19 mouse cellular contexts compared by ENCODE assay signal in the genomic region with DNA sequence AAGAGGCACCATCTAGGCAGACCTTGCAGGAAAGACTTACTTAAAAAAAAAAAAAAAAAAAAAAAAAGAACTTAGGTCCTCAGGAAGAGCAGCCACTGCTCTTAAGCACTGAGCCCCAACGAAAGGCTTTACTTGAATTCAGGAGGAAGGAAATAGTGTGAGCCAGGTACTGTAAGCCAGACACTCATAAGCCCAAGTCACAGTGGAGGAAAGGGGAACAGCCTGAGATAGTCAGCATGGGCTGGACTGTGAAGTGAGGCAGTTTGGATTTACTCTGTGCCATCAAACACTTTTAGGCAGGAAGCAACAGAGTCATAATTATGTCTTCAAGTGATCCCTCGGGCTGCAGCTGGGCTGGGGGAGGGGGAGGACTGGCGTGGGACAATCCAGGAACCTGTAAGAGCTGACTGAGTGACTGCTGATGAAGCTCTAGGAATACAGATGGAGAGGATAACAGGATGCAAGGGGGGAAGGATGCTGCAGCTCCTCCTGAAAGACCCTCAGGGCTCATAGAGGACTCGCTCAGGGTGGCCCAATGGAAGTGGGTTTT. TPM values are rescaled to one million over a fixed set of nuclear protein-coding genes. Genes with fewer than 3 reads are reported as not detected.
DNase-seq lines count a peak whose midpoint lies in the region; ATAC-seq lines count a peak whose summit lies in the region.
"Had no signal": no experiment of that assay in that cellular context is flagged by ENCODE, and none has a peak within 500 bp of the region (broad histone marks: within the 10 kb centered on the region; RNA-seq: fewer than 3 reads in every experiment).

No protein-coding gene starts in this region.

- peak; percentile 25 for DNase-seq in forebrain, embryonic 14.5 days (ENCODE audit: low spot score)
- no peak for DNase-seq in kidney, adult 18-20 months
- DNase-seq in MN1 (ENCODE audit: low spot score), result peak; percentile 9
- no peak for DNase-seq in spleen, postnatal 4 days (ENCODE audit: low spot score in 2 of 2)
- DNase-seq in ovary, adult 18-20 months (ENCODE audit: low spot score), result no peak
- DNase-seq: adrenal gland, postnatal 10 days; gastrocnemius, postnatal 36 days; layer of hippocampus, adult 9-11 months; thymus, postnatal 36 days had no signal

- WGBS in forebrain, embryonic 14.5 days, result 71% methylated on average over 4 of the region's 4 CpGs
- 62% methylated on average over 4 of the region's 4 CpGs for WGBS in forebrain, embryonic 12.5 days
- 30% methylated on average over 4 of the region's 4 CpGs for WGBS in kidney, embryonic 14.5 days

- no peaks in the 10 kb centered on the region for H3K36me3 ChIP-seq in forebrain, embryonic 14.5 days (ENCODE audit: control insufficient read depth, insufficient read depth, low read length)
- no peaks in the 10 kb centered on the region for H3K36me3 ChIP-seq in forebrain, embryonic 12.5 days (replicated peaks)
- no peaks in the 10 kb centered on the region for H3K36me3 ChIP-seq in kidney, embryonic 14.5 days (ENCODE audit: control insufficient read depth, insufficient read depth, low read length)
- H3K36me3 ChIP-seq: intestine, embryonic 15.5 days; midbrain, embryonic 12.5 days had no signal

- H3K27me3 ChIP-seq in forebrain, embryonic 14.5 days (replicated peaks; ENCODE audit: control insufficient read depth, insufficient read depth, low read length), result no peaks in the 10 kb centered on the region
- H3K27me3 ChIP-seq in forebrain, embryonic 12.5 days, result no peaks in the 10 kb centered on the region
- H3K27me3 ChIP-seq in kidney, embryonic 14.5 days (ENCODE audit: control insufficient read depth, insufficient read depth, low read length), result no peaks in the 10 kb centered on the region
- H3K27me3 ChIP-seq: intestine, embryonic 15.5 days; midbrain, embryonic 12.5 days had no signal

- H3K9me3 ChIP-seq in forebrain, embryonic 14.5 days (replicated peaks; ENCODE audit: control insufficient read depth, low read length), result no peaks in the 10 kb centered on the region
- no peaks in the 10 kb centered on the region for H3K9me3 ChIP-seq in forebrain, embryonic 12.5 days
- no peaks in the 10 kb centered on the region for H3K9me3 ChIP-seq in kidney, embryonic 14.5 days (ENCODE audit: control insufficient read depth, low read length)
- H3K9me3 ChIP-seq: intestine, embryonic 15.5 days; midbrain, embryonic 12.5 days had no signal

- no peak for ATAC-seq in forebrain, embryonic 14.5 days
- ATAC-seq in forebrain, embryonic 12.5 days (ENCODE audit: low FRiP score), result no peak
- ATAC-seq in kidney, embryonic 14.5 days (ENCODE audit: low FRiP score, low TSS enrichment), result 0 out of 2 replicates have a peak, but pooled peaks have one; percentile 28
- ATAC-seq in hematopoietic stem cell, adult 5-6 weeks (replicated peaks in 1 of 2; ENCODE audit: insufficient read depth in 1 of 2, low FRiP score in 2 of 2, low TSS enrichment in 1 of 2, low read depth in 1 of 2, poor library complexity in 2 of 2, severe bottlenecking in 2 of 2), result peak; percentile 77 to 91; a peak in 3 of 4 replicates
- ATAC-seq: forebrain, embryonic 16.5 days; intestine, embryonic 15.5 days had no signal

- no peak overlapping the region for H3K27ac ChIP-seq in forebrain, embryonic 14.5 days (ENCODE audit: low read depth, low read length)
- H3K27ac ChIP-seq in forebrain, embryonic 12.5 days, result no peak overlapping the region
- no peak overlapping the region for H3K27ac ChIP-seq in kidney, embryonic 14.5 days (ENCODE audit: low read depth, low read length)
- H3K27ac ChIP-seq: intestine, embryonic 15.5 days; midbrain, embryonic 12.5 days; stomach, postnatal 0 days had no signal

- H3K4me3 ChIP-seq in forebrain, embryonic 14.5 days (ENCODE audit: low read depth, low read length), result no peak overlapping the region
- H3K4me3 ChIP-seq in forebrain, embryonic 12.5 days (replicated peaks), result no peak overlapping the region
- no peak overlapping the region for H3K4me3 ChIP-seq in kidney, embryonic 14.5 days (ENCODE audit: low read length)
- H3K4me3 ChIP-seq: intestine, embryonic 15.5 days; midbrain, embryonic 12.5 days had no signal

- H3K4me2 ChIP-seq in forebrain, embryonic 14.5 days (ENCODE audit: low read length), result no peak overlapping the region
- no peak overlapping the region for H3K4me2 ChIP-seq in forebrain, embryonic 12.5 days
- H3K4me2 ChIP-seq in kidney, embryonic 14.5 days (replicated peaks; ENCODE audit: low read depth, low read length), result no peak overlapping the region
- H3K4me2 ChIP-seq: intestine, embryonic 15.5 days; liver, embryonic 11.5 days; midbrain, embryonic 12.5 days had no signal

- no peak overlapping the region for H3K9ac ChIP-seq in forebrain, embryonic 14.5 days (ENCODE audit: low read length)
- H3K9ac ChIP-seq in forebrain, embryonic 12.5 days, result no peak overlapping the region
- H3K9ac ChIP-seq in kidney, embryonic 14.5 days (ENCODE audit: low read depth, low read length), result no peak overlapping the region
- H3K9ac ChIP-seq: intestine, embryonic 15.5 days; midbrain, embryonic 12.5 days had no signal

- H3K4me1 ChIP-seq in forebrain, embryonic 14.5 days (ENCODE audit: control insufficient read depth, insufficient read depth, low read length), result no peaks in the 10 kb centered on the region
- peaks cover 3% of the 10 kb centered on the region; the same call in 1 of the 2 replicates for H3K4me1 ChIP-seq in forebrain, embryonic 12.5 days
- H3K4me1 ChIP-seq in kidney, embryonic 14.5 days (ENCODE audit: control insufficient read depth, insufficient read depth, low read length), result no peaks in the 10 kb centered on the region
- H3K4me1 ChIP-seq: intestine, embryonic 15.5 days; midbrain, embryonic 12.5 days had no signal

RNA-seq across cellular contexts. Expression of gene Gm49337, which starts 19.2 kb away (rescaled TPM):
- not detected in 2 replicates for polyA plus RNA-seq in forebrain, embryonic 14.5 days (2014; fragmentation: Nextera tagmentation; extraction: Ambion mirVana)
- polyA plus RNA-seq in forebrain, embryonic 12.5 days (2016; fragmentation: Nextera tagmentation; extraction: Ambion mirVana), result not detected in 2 replicates
- polyA plus RNA-seq in kidney, embryonic 14.5 days (2014; fragmentation: Nextera tagmentation; extraction: Ambion mirVana), result not detected in 2 replicates
- total RNA-seq in hematopoietic stem cell, adult 5-6 weeks (2017), result not detected in 2 replicates
- total RNA-seq: adrenal gland, postnatal 10 days; left cerebral cortex, postnatal 25 days had no signal
- polyA plus RNA-seq: forebrain, embryonic 16.5 days; hindbrain, embryonic 11.5 days; intestine, embryonic 15.5 days; liver, embryonic 11.5 days; stomach, postnatal 0 days had no signal

RNA-seq across cellular contexts. Expression of gene 1700042G07Rik, which starts 19.2 kb away (rescaled TPM):
- not detected in 2 replicates for polyA plus RNA-seq in forebrain, embryonic 14.5 days (2014; fragmentation: Nextera tagmentation; extraction: Ambion mirVana)
- not detected in 2 replicates for polyA plus RNA-seq in forebrain, embryonic 12.5 days (2016; fragmentation: Nextera tagmentation; extraction: Ambion mirVana)
- polyA plus RNA-seq in kidney, embryonic 14.5 days (2014; fragmentation: Nextera tagmentation; extraction: Ambion mirVana), result not detected in 2 replicates
- not detected in 2 replicates for total RNA-seq in hematopoietic stem cell, adult 5-6 weeks (2017)
- total RNA-seq: adrenal gland, postnatal 10 days; gastrocnemius, postnatal 36 days; left cerebral cortex, postnatal 25 days had no signal
- polyA plus RNA-seq: forebrain, embryonic 16.5 days; hindbrain, embryonic 11.5 days; intestine, embryonic 15.5 days; liver, embryonic 11.5 days; midbrain, embryonic 12.5 days; stomach, postnatal 0 days had no signal

RNA-seq across cellular contexts. Expression of gene Tspan1, which starts 25.0 kb away (rescaled TPM):
- polyA plus RNA-seq in forebrain, embryonic 14.5 days (2014; fragmentation: Nextera tagmentation; extraction: Ambion mirVana), result not detected in 2 replicates
- polyA plus RNA-seq in forebrain, embryonic 12.5 days (2016; fragmentation: Nextera tagmentation; extraction: Ambion mirVana), result 0.22 TPM in 1 of 2 replicates, not detected in the other
- 0.50 and 0.89 TPM in 2 replicates for polyA plus RNA-seq in kidney, embryonic 14.5 days (2014; fragmentation: Nextera tagmentation; extraction: Ambion mirVana)
- total RNA-seq in hematopoietic stem cell, adult 5-6 weeks (2017), result not detected in 2 replicates
- total RNA-seq: adrenal gland, postnatal 10 days; gastrocnemius, postnatal 36 days had no signal
- polyA plus RNA-seq: hindbrain, embryonic 11.5 days had no signal

RNA-seq across cellular contexts. Expression of gene Pik3r3, which starts 29.1 kb away (rescaled TPM):
- polyA plus RNA-seq in forebrain, embryonic 14.5 days (2014; fragmentation: Nextera tagmentation; extraction: Ambion mirVana), result 71.4 and 93.5 TPM in 2 replicates
- polyA plus RNA-seq in forebrain, embryonic 12.5 days (2016; fragmentation: Nextera tagmentation; extraction: Ambion mirVana), result 93.5 and 100 TPM in 2 replicates
- 19.9 and 27.6 TPM in 2 replicates for polyA plus RNA-seq in kidney, embryonic 14.5 days (2014; fragmentation: Nextera tagmentation; extraction: Ambion mirVana)
- 0.75 and 3.7 TPM in 2 replicates for total RNA-seq in hematopoietic stem cell, adult 5-6 weeks (2017)

RNA-seq across cellular contexts. Expression of gene Lurap1, which starts 41.2 kb away (rescaled TPM):
- polyA plus RNA-seq in forebrain, embryonic 14.5 days (2014; fragmentation: Nextera tagmentation; extraction: Ambion mirVana), result 1.5 and 1.9 TPM in 2 replicates
- polyA plus RNA-seq in forebrain, embryonic 12.5 days (2016; fragmentation: Nextera tagmentation; extraction: Ambion mirVana), result 2.0 and 2.2 TPM in 2 replicates
- polyA plus RNA-seq in kidney, embryonic 14.5 days (2014; fragmentation: Nextera tagmentation; extraction: Ambion mirVana), result 2.2 and 3.2 TPM in 2 replicates
- 2.7 and 2.9 TPM in 2 replicates for total RNA-seq in hematopoietic stem cell, adult 5-6 weeks (2017)

Comparison
In these comparisons a context has a peak if more than half of its experiments do, and no peak if none do; other contexts are left out.
1. ATAC-seq: peak in kidney, embryonic 14.5 days (single experiment) and hematopoietic stem cell, adult 5-6 weeks (2 of 2); none in forebrain, embryonic 14.5 days (single experiment) and forebrain, embryonic 12.5 days (single experiment).
2. DNase-seq: peak in forebrain, embryonic 14.5 days (single experiment) and MN1 (single experiment); none in kidney, adult 18-20 months (single experiment), spleen, postnatal 4 days (0 of 2) and ovary, adult 18-20 months (single experiment).